Mouse (Mus musculus) hindbrain, embryonic 16.5 days (tissue): ENCODE measurements around the gene Dcun1d3. TPM values are rescaled to one million over a fixed set of nuclear protein-coding genes. Genes with fewer than 3 reads are reported as not detected.
A peak's percentile ranks its signal among the peaks of the same experiment; 100 is the strongest.

ENCODE experiments used
- ATAC-seq: fragments of 200-750 bp; cut with Nextera tagmentation; 2 replicates; pipeline ENCODE4 v1.8.0; 2017; ENCODE audit warnings: moderate TSS enrichment, moderate library complexity
- H3K27ac ChIP-seq: fragments of 300-500 bp; sonication (generic); 2 replicates; pipeline ENCODE4 v1.5.1; 2014; ENCODE audit warnings: low read depth, mild to moderate bottlenecking, control low read depth, low read length, moderate library complexity
- H3K27me3 ChIP-seq: fragments of 300-500 bp; sonication (generic); replicated peaks from 2 replicates; pipeline ENCODE4 v1.6.1; 2014; ENCODE audit warnings: low read length; ENCODE audit not compliant: control insufficient read depth, insufficient read depth
- H3K36me3 ChIP-seq: fragments of 300-500 bp; sonication (generic); 2 replicates; pipeline ENCODE4 v1.6.1; 2014; ENCODE audit warnings: mild to moderate bottlenecking, low read length, moderate library complexity, mixed read lengths; ENCODE audit not compliant: control insufficient read depth, insufficient read depth
- H3K4me1 ChIP-seq: fragments of 300-500 bp; sonication (generic); 2 replicates; pipeline ENCODE4 v1.6.1; 2014; ENCODE audit warnings: low read depth, low read length; ENCODE audit not compliant: control insufficient read depth, insufficient read depth
- H3K4me2 ChIP-seq: fragments of 300-500 bp; sonication (generic); 2 replicates; pipeline ENCODE4 v1.6.1; 2014; ENCODE audit warnings: mild to moderate bottlenecking, low read length, control low read depth, moderate library complexity
- H3K4me3 ChIP-seq: fragments of 300-500 bp; sonication (generic); 2 replicates; pipeline ENCODE4 v1.5.1; 2014; ENCODE audit warnings: mild to moderate bottlenecking, low read length, control low read depth, moderate library complexity
- H3K9ac ChIP-seq: fragments of 300-500 bp; sonication (generic); 2 replicates; pipeline ENCODE4 v1.6.1; 2014; ENCODE audit warnings: low read depth, mild to moderate bottlenecking, control low read depth, low read length, moderate library complexity
- H3K9me3 ChIP-seq: fragments of 300-500 bp; sonication (generic); 2 replicates; pipeline ENCODE4 v1.6.1; 2014; ENCODE audit warnings: mild to moderate bottlenecking, low read length, moderate library complexity; ENCODE audit not compliant: control insufficient read depth
- WGBS: fragments of 180-500 bp; shearing (Covaris S2); extraction: QIAGEN DNeasy Blood & Tissue Kit; methylation state at CpG from one replicate; pipeline ENCODE4 v1.1.7; 2014; 5-methylcytosine and 5-hydroxymethylcytosine counted together
- polyA plus RNA-seq: library from polyadenylated mRNA; unstranded; fragments of >200 nt; fragmentation: Nextera tagmentation; extraction: Ambion mirVana; gene quantifications from 2 replicates; pipeline ENCODE4 v1.2.1, GENCODE M21; 2015

Dcun1d3 gene
- polyA plus RNA-seq, 1 experiment from 2014 or later: 15.2 TPM

- H3K9me3 ChIP-seq: no peaks in the 10 kb centered on the region
- no peaks in the 10 kb centered on the region for H3K27me3 ChIP-seq
- 87% methylated on average over 2 of the region's 2 CpGs for WGBS
- no peak overlapping the region for H3K27ac ChIP-seq
- H3K4me2 ChIP-seq: no peak overlapping the region
- H3K36me3 ChIP-seq: 0 out of 2 replicates have a peak, but pooled peaks cover 4% of the 10 kb centered on the region
- H3K4me1 ChIP-seq: peaks cover 9% of the 10 kb centered on the region
- H3K4me3 ChIP-seq: no peak overlapping the region
- no peak for ATAC-seq
- H3K9ac ChIP-seq: no peak overlapping the region
Observed at GRCm38 (mm10) chr7:119860554-119860953, 35.5 kb downstream of the Dcun1d3 start.

- H3K9me3 ChIP-seq: no peaks in the 10 kb centered on the region
- 0 out of 2 replicates have a peak, but pooled peaks cover 4% of the 10 kb centered on the region for H3K36me3 ChIP-seq
- H3K27me3 ChIP-seq: no peaks in the 10 kb centered on the region
- no peak overlapping the region for H3K9ac ChIP-seq
- no peak overlapping the region for H3K4me3 ChIP-seq
- H3K4me1 ChIP-seq: peaks cover 9% of the 10 kb centered on the region
- H3K27ac ChIP-seq: no peak overlapping the region
- no peak overlapping the region for H3K4me2 ChIP-seq
- 94% methylated on average over 3 of the region's 3 CpGs for WGBS
- no peak for ATAC-seq
Observed at GRCm38 (mm10) chr7:119860116-119860515, 36.0 kb downstream of the Dcun1d3 start.

GRCm38 (mm10) chr7:119859476-119859875 is 36.6 kb downstream of the Dcun1d3 start:
- Histone ChIP-seq H3K27me3 (no peaks in the 10 kb centered on the region), H3K27ac (no peak overlapping the region), H3K4me2 (no peak overlapping the region), H3K4me1 (peaks cover 9% of the 10 kb centered on the region), H3K4me3 (no peak overlapping the region), H3K36me3 (peaks cover 4% of the 10 kb centered on the region; the same call in 1 of the 2 replicates), H3K9me3 (no peaks in the 10 kb centered on the region), H3K9ac (no peak overlapping the region)
- WGBS: 80% methylated on average over 6 of the region's 6 CpGs
- ATAC-seq: no peak

- H3K27me3 ChIP-seq: no peaks in the 10 kb centered on the region
- H3K4me3 ChIP-seq: no peak overlapping the region
- H3K4me1 ChIP-seq: no peaks in the 10 kb centered on the region
- ATAC-seq: no peak
- H3K9me3 ChIP-seq: no peaks in the 10 kb centered on the region
- peaks cover 6% of the 10 kb centered on the region; the same call in 1 of the 2 replicates for H3K36me3 ChIP-seq
- H3K4me2 ChIP-seq: no peak overlapping the region
- no peak overlapping the region for H3K27ac ChIP-seq
- no peak overlapping the region for H3K9ac ChIP-seq
Observed at GRCm38 (mm10) chr7:119855031-119855430, 41.1 kb downstream of the Dcun1d3 start.

- Histone ChIP-seq H3K27me3 (no peaks in the 10 kb centered on the region), H3K4me3 (no peak overlapping the region), H3K4me1 (no peaks in the 10 kb centered on the region), H3K36me3 (peaks cover 5% of the 10 kb centered on the region; the same call in 1 of the 2 replicates), H3K4me2 (no peak overlapping the region), H3K9me3 (no peaks in the 10 kb centered on the region), H3K27ac (no peak overlapping the region), H3K9ac (no peak overlapping the region)
- ATAC-seq: no peak
- 97% methylated on average over 2 of the region's 2 CpGs for WGBS
Observed at GRCm38 (mm10) chr7:119854362-119854761, 41.7 kb downstream of the Dcun1d3 start.

GRCm38 (mm10) chr7:119853186-119853585 is 42.9 kb downstream of the Dcun1d3 start:
- H3K4me2 ChIP-seq: no peak overlapping the region
- no peak overlapping the region for H3K9ac ChIP-seq
- no peak for ATAC-seq
- H3K36me3 ChIP-seq: peaks cover 2% of the 10 kb centered on the region; the same call in 1 of the 2 replicates
- WGBS: 100% methylated on average over 1 of the region's 1 CpGs
- H3K27ac ChIP-seq: no peak overlapping the region
- H3K4me3 ChIP-seq: no peak overlapping the region
- H3K9me3 ChIP-seq: no peaks in the 10 kb centered on the region
- H3K27me3 ChIP-seq: no peaks in the 10 kb centered on the region
- no peaks in the 10 kb centered on the region for H3K4me1 ChIP-seq

- Histone ChIP-seq H3K27ac (no peak overlapping the region), H3K36me3 (peaks cover 2% of the 10 kb centered on the region; the same call in 1 of the 2 replicates), H3K4me1 (no peaks in the 10 kb centered on the region), H3K4me2 (no peak overlapping the region), H3K27me3 (no peaks in the 10 kb centered on the region), H3K9me3 (no peaks in the 10 kb centered on the region), H3K9ac (no peak overlapping the region), H3K4me3 (no peak overlapping the region)
- ATAC-seq: no peak
Observed at GRCm38 (mm10) chr7:119852494-119852893, 43.6 kb downstream of the Dcun1d3 start.

- H3K9ac ChIP-seq: no peak overlapping the region
- no peak overlapping the region for H3K4me2 ChIP-seq
- peaks cover 2% of the 10 kb centered on the region; the same call in 1 of the 2 replicates for H3K36me3 ChIP-seq
- H3K9me3 ChIP-seq: no peaks in the 10 kb centered on the region
- no peak for ATAC-seq
- no peaks in the 10 kb centered on the region for H3K27me3 ChIP-seq
- WGBS: 75% methylated on average over 5 of the region's 5 CpGs
- no peaks in the 10 kb centered on the region for H3K4me1 ChIP-seq
- H3K4me3 ChIP-seq: no peak overlapping the region
- H3K27ac ChIP-seq: no peak overlapping the region
Observed at GRCm38 (mm10) chr7:119850737-119851136, 45.4 kb downstream of the Dcun1d3 start.

GRCm38 (mm10) chr7:119849096-119849495 is 47.0 kb downstream of the Dcun1d3 start:
- Histone ChIP-seq H3K4me1 (no peaks in the 10 kb centered on the region), H3K36me3 (no peaks in the 10 kb centered on the region; the same call in none of the 2 replicates), H3K27ac (no peak overlapping the region), H3K4me2 (no peak overlapping the region), H3K27me3 (no peaks in the 10 kb centered on the region), H3K4me3 (no peak overlapping the region), H3K9me3 (no peaks in the 10 kb centered on the region), H3K9ac (no peak overlapping the region)
- WGBS: 0% methylated on average over 1 of the region's 1 CpGs
- peak; percentile 67 for ATAC-seq

- ATAC-seq: no peak
- Histone ChIP-seq H3K27ac (no peak overlapping the region), H3K4me2 (no peak overlapping the region), H3K4me1 (no peaks in the 10 kb centered on the region), H3K27me3 (no peaks in the 10 kb centered on the region), H3K9me3 (no peaks in the 10 kb centered on the region), H3K4me3 (no peak overlapping the region), H3K9ac (no peak overlapping the region), H3K36me3 (no peaks in the 10 kb centered on the region; the same call in none of the 2 replicates)
- WGBS: 97% methylated on average over 2 of the region's 2 CpGs
Observed at GRCm38 (mm10) chr7:119847396-119847795, 48.7 kb downstream of the Dcun1d3 start.
